Mouse (Mus musculus): ENCODE measurements around the gene Gm21969.

DNA sequence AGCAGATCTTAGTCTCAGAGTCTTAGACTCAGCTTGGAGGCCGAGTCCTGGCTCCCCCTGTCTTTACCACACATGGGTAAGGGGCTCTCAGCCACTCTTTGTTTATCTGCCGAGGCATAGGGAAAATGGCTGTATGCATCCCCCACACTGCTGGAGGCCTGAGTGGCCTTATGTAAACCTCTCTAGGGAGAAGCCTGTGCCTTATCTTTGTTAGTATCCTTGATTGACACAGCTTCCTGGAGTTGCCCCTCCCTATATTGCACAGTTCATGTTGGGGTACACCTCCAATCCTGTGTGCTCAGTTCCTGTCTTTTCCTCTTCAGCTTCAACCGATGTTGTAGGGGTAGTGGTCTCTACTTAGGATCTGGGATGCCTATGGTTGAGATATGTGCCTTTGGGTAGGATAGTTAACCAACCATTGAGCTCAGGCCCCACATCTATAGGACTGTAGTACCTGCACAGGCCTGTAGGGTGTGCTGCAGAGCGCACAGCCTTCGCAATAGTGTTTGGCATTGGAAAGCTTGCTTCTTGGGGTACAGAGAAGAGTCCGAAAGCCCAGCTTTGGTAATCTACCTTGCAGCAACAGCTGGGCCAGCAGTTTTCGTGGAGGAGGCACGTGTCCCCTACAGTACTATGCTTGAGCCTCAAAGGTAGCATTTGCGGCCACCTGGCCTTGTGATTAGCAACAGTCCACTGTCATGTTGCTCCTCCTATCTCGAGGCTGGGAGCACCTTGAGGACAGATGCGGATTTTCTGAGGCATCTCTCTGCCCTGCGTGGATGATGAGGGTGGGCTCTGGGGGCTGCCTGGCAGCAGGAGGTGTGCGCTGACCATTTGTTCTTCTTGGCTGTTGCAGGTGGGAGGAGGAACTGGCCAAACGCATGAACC is at the start of gene Gm21969:
- TF ChIP-seq POLR2A (IDR thresholded peaks at IDR 0.05; ENCODE audit: borderline replicate concordance, low read depth, low read length) = no peak
- TF ChIP-seq CTCF (IDR thresholded peaks at IDR 0.05; ENCODE audit: low read depth, low read length) = peak; percentile 49; the same call in 1 of the 2 replicates

Data from bone marrow macrophage, adult 2 months (primary cell).